Mouse (Mus musculus): Measurements from ENCODE around the gene Gm10436.
"Not testable (repeated sequence)": the region's sequence is repeated elsewhere in the genome, so short reads cannot be mapped to it uniquely, and the experiment has no call there.

Gene Gm10436

DNA sequence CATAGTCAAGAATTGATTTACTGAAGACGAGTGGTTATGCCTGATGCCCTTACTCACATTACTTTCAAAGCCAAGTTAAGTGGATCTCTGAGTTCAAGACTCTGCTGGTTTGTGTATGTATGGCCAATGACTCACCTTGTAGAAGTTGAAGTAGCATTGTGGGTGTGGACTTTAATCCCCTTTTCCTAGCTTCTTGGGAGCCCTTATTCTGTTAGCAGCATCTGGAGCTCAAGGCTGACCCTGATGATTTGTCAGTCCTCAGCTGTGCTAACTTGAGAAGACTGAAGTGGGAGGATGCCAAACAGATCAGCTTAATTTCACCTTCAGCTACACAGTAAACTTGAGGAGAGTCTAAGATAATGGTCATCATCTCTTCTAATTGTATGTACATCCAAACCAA is at the start of gene Gm10436:
Gene Gm10436, minus strand, starts transcription at position 101 of the 400 bp plus-strand sequence.
- in situ Hi-C loops (cut with MboI): not testable (repeated sequence)

DNA sequence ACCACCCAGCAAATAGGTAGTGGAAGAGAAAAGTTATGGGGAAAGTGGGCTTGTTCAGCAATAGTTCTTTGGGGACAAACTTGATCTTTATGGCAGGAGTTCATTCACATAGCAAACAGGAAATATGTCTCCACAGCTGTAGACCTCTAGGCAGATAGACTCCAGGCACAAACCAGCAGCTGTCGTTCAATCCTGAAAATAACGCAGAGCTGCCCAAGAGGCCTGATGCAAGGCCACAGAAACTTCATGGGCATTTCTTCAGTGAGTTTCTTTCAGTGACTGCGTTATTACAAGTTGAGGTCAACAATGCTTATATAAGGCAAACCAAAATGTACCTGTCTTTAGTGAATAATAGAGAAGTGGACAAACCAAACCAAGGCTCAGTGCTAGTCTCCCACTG is 37.5 kb upstream of the Gm10436 start:
- in situ Hi-C loops (cut with MboI): no loop called here

- in situ Hi-C loops (cut with MboI): not testable (repeated sequence)
Observed at GRCm38 (mm10) chr12:88218059-88218458, 36.2 kb upstream of the Gm10436 start.

- in situ Hi-C loops (cut with MboI): no loop called here
Observed at GRCm38 (mm10) chr12:88214641-88215040, 32.7 kb upstream of the Gm10436 start.

DNA sequence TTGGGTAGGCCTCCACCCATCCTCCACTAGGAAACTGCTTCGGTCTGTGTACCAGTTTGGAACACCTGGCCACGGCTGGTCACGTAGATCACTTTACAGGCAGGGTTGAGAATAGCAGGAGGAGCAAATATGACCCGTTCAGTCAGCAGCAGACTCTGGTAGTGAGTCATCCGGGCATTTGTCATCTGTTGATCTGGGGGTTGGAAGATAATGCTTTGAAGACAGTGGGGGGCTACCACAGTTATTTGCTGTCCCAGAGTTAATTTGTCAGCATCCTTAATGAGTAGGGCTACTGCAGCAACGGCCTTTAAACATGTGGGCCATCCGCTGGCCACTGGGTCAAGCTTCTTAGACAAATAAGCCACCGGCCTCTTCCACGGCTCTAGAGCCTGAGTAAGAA is 29.6 kb upstream of the Gm10436 start:
- in situ Hi-C loops (cut with MboI): not testable (repeated sequence)

DNA sequence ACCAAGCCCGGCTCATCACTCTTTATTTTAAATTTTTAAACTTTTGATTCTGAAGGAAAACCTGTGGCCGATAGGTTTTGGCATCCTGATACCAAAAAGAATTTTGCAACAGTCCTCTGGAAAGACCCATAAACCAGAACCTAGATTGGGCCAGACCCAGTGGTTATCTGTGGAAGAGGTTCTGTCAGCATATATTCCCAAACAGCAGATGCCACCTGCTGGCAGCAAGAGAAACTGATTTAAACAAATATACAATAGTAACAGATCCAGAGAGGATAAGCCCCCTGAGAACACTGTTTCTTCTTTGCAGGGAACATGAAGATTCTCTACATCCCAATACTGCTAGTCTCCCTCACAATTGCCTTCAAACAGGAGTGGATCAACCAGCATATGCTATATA is 20.9 kb upstream of the Gm10436 start:
- in situ Hi-C loops (cut with MboI): no loop called here
